Mouse (Mus musculus) erythroblast, embryonic 14.5 days (primary cell): ENCODE results near the gene Ggta1.

Source experiments
- GATA1 ChIP-seq: IDR thresholded peaks from 2 replicates; pipeline ENCODE4 v1.6.1; 2012; ENCODE audit warnings: low read length, inconsistent platforms, mixed read lengths
- TAL1 ChIP-seq: IDR thresholded peaks from 3 replicates; pipeline ENCODE4 v1.6.1; 2012; ENCODE audit warnings: low read length, inconsistent platforms, mixed read lengths

- TF ChIP-seq GATA1 (no peak), TAL1 (no peak)
These were observed 17.0 kb upstream of the Ggta1 start for GRCm38 (mm10) chr2:35480073-35480472.
